Mouse (Mus musculus) layer of hippocampus, adult 9-11 months (tissue): ENCODE data around the gene Znhit2.
"Not testable (repeated sequence)": the region's sequence is repeated elsewhere in the genome, so short reads cannot be mapped to it uniquely, and the experiment has no call there.

ENCODE experiments used
- DNase-seq: peaks from one replicate; pipeline ENCODE4 v3.0.0; 2022

Znhit2 gene

GRCm38 (mm10) chr19:6061021-6061533 is at the start of gene Znhit2:
Gene Znhit2 (plus strand): TSS chr19:6061192.
- peak; percentile 96 for DNase-seq

- no peak for DNase-seq
Measured at GRCm38 (mm10) chr19:6013691-6014090, 47.3 kb upstream of the Znhit2 start.

DNA sequence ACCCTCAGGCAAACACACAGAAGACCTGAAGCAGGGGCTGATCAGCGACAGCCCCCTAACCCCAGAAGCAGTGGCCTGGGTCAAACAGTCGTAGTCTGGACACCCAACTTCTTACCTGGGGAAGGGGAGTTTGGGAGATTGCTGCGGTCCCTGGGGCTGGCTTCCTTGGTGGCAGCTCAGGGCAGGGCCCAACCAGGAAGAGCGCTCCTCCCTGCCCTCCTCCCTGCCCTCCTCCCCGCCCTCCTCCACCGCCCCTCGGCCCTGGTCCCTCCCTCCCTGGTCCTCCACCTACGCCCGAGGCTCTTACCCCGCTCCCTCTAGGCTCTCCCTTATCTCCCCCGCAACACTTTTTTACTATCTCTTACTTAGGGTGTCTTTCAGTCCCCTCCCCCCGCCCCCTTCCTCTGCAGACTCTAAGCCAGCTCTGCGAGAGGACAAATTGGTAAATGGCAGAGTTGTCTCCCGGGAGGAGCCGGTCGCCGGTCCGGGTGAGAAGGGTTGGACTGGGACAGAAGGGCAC is 45.9 kb upstream of the Znhit2 start:
- DNase-seq = no peak

- peak; percentile 45 for DNase-seq
Measured at GRCm38 (mm10) chr19:6015511-6016315, 45.3 kb upstream of the Znhit2 start, which contains the start of gene Capn1. Gene Capn1 (minus strand): TSS chr19:6015897.

- DNase-seq = peak; percentile 15
Measured at GRCm38 (mm10) chr19:6016532-6016931, 44.5 kb upstream of the Znhit2 start.

- peak; percentile 85 for DNase-seq
Measured at GRCm38 (mm10) chr19:6018142-6019089, 42.6 kb upstream of the Znhit2 start.

DNA sequence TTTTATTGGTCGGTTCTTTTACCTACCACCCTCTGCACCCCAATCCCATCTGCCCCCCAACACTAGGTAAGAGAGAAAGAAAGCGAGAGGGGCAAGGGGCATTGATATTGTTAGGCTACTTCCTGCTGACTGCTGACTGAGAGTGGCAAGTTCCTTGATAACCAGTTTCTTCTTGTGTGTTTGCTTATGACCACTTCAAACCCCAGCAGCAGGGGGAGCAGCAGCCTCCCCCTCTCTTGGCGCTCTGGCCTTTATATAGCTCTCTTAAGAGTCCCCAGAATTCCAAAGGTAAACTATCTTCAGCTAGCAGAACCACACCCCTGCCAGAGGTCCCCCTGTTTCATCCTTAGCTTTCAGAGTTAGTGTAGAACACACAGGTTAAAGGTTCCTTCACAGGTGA is 40.7 kb upstream of the Znhit2 start:
- DNase-seq = no peak

DNA sequence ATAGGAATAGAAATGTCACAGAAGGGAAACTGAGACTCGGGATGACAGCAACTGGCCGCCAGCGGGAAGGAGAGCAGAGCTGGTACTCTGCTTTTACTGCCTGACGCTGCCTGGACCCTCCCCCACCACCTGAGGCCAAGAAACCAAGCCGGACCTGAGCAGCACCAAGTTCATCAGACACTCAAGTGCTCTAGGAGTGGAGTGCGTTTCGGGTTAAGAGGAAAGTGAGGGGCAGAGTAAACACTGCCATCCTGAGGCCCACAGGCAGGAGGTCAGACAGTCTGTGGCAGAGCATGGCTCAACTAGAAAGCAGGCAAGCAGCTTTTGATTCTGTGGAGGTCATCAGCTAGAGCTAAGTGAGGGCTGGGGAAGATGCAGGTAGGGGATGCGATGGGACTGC is 37.9 kb upstream of the Znhit2 start:
- DNase-seq = no peak

GRCm38 (mm10) chr19:6023930-6024329 is 37.1 kb upstream of the Znhit2 start:
- DNase-seq = no peak

GRCm38 (mm10) chr19:6028991-6029390 is 32.0 kb upstream of the Znhit2 start:
- DNase-seq = no peak

GRCm38 (mm10) chr19:6029426-6029825 is 31.6 kb upstream of the Znhit2 start:
- no peak for DNase-seq

DNA sequence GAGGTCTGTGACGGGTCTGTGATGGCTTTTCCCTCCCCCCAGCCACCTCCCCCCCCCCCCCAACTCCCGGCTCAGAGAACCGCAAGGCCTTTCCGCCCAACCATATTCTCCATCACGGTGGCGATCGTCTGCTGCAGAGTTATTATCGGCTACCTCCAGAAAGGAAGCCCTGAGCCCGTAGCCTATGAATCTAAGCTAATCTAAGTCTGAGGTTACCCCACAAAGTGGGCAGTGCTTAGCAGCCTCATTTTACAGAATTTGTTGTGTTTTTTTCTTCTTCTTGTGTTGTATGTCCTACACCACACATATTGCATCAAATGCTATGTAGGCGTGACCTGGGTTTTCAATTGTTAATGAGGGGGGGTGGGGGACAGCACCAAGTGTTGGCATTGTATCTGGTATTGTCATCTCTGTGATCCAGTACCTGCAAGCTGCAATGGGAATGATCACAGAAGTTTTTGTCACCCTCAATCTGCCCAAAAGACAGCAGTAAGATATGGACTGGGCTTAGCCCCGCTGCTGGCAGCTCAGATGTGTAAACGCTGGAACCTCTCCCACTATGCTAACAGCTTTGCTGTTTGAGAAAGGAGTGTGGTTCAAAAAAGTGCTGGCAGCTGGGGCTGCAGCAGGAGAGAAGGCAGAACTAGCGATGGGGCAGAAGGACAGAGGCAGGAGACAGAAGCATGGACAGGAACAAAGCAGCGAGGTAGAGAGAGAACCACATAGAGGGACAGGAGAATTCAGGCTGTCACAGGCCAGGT is 30.3 kb upstream of the Znhit2 start:
- no peak for DNase-seq

- no peak for DNase-seq
Measured at GRCm38 (mm10) chr19:6035966-6036585, 24.9 kb upstream of the Znhit2 start.

DNA sequence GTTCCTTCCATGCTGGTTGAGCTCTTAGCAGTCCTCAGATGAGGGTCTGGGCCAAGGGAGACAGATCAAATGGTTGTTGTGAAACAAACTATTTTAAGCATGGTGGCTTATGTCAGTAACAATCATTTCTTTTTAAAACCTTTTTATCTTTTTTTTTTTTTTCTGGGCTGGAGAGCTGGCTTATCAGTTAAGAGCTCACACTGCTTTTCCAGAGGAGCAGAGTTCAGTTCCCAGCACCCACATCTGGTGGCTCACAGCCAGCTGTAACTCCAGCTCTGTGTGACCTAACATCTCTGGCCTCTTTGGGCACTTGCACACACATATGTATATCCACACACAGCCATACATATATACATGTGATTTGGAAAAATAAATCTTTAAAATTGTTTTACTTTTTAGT is 23.3 kb upstream of the Znhit2 start:
- DNase-seq = no peak

- no peak for DNase-seq
Measured at GRCm38 (mm10) chr19:6038326-6038725, 22.7 kb upstream of the Znhit2 start.

DNA sequence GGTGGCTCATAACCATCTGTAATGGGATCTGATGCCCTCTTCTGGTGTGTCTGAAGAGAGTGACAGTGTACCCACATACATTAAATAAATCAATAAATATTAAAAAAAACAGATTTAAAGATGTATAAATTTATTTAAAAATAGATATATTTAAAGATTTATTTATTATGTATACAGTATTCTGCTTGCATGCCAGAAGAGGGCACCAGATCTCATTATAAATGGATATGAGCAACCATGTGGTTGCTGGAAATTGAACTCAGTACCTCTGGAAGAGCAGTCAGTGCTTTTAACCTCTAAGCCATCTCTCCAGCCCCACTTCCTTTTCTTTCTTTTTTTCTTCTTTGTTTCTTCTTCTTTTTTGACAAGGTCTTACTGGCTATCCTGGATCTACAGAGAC is 21.0 kb upstream of the Znhit2 start:
- no peak for DNase-seq

DNA sequence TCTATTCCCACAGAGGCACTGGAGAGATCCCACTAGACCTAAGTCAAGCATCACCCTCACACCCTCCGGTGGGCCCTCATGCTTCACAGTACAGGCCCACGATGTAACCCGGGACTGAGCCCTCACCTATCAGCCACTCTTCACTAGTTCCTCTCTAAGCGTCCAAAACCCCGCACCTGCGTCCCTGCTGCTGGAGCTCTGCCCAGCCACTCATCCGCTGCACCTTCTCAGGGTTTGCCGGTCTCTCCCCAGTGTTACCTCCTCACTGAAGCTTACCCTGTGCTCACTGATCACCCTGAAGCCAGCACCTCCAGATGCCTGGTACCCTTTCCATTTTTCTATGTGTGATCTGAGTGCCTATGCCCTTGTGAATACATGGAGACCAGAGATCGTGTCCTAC is 18.7 kb upstream of the Znhit2 start:
- DNase-seq = no peak

DNA sequence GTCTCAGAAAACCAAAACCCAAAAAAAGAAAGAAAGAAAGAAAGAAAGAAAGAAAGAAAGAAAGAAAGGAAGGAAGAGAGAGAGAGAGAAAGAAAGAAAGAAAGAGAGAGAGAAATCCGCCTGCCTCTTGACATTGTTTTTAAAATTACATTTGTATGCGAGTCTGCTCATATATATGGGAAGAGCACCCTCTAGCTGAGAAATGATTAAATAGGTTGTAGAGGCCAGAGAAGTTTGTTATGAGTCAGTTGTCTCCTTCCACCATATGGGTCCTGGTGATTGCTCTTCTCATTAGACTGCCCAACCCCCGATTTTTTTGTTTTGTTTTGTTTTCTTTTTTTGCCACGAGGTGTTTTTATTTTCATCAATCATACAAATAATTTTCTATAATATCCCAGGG is 16.9 kb upstream of the Znhit2 start:
- not testable (repeated sequence) for DNase-seq

DNA sequence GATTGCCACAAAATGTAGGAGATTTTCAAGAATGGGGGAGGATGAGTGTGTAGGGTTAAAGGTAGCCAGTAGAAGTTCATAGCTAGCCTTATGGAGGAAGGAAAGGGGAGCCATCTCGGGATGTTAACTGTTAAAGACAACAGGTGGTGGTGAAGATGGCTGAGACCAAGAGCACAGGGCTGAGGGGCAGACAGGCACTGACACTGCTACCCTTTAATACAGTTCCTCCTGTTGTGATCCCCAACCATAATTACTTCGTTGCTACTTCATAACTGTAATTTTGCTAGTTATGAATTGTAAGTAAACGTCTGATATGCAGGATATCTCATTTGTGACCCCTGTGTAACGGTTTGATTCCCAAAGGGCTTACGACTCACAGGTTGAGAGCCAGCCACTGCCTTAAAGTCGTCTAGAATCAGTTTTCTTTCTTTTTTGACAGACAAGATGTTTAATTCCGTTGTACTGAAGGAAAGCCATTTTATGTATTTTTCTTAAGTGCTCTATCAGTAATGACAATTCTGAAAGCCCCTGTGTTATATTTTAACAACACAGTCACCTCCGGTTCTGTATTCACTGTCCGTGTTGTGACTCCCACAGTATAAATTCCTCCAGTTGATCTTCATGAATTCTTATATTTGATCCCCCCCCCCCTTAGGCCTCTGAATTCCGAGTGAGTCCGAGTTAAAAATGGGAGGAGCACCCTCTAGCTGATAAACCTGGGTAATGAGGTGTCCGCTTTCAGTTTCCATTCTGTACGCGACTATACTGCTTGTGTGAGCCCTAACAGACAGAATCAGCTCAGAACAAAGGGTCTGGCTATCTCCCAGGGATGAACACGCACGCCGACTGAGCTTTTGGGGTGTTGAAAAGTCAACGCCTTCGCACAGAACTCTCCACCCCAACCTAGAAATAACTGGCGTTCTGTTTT is 15.4 kb upstream of the Znhit2 start:
- DNase-seq = no peak

- peak; percentile 95 for DNase-seq
Measured at GRCm38 (mm10) chr19:6046294-6047153, 14.5 kb upstream of the Znhit2 start, which contains the start of gene Syvn1. Gene Syvn1 (plus strand): TSS chr19:6046576.
